Mouse (Mus musculus): ENCODE data around the gene Lrg1. TPM values are rescaled to one million over a fixed set of nuclear protein-coding genes. Genes with fewer than 3 reads are reported as not detected.

Gene Lrg1
- total and polyA plus RNA-seq, 3 experiments: not detected

DNA sequence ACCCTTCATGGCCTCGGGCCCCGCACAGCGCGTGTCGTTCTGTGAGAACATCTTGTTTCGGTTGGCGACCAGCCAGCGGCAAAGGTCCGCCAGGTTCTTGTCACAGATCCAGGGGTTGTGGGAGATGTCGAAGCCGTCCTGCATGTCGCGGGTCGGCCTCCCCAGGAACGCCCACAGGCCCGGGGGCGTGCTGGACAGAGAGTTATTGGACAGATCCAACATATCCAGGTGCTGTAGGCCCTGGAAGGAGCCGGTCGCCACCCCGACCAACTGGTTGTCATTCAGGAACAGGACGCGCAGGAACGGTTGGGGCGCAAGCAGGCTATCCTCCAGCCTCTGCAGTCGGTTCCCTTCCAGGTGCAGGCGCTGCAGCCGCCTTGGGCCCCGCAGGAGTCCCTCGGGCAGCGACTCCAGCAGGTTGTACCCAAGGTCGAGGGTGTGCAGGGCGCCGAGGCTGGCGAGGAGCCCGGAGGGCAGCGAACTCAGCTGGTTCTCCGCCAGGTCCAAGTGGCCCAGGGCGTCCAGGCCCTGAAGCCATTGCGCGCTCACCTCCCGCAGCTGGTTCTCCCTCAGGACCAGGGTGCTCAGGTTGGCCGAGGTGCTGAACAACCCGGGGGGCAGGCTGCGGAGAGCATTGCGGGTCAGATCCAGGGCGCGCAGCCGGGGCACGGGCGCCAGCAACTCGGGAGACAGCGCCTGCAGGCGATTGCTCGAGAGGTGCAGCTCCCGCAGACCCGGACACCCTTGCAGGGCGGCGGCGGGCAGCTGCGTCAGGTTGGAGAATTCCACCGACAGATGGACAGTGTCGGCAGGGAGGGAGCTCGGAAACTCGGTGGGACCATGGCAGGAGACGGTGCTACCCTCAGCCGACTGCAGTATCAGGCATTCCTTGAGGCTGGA is 1.6 kb downstream of the Lrg1 start:
- H3K36me3 ChIP-seq (replicated peaks in 1 of 2; ENCODE audit: control insufficient read depth in 1 of 2, insufficient read depth in 1 of 2, low read length in 1 of 2): peaks cover 0 to 12% of the 10 kb centered on the region in 2 experiments
- no peak for TF ChIP-seq ZNF384 (IDR thresholded peaks at IDR 0.05; ENCODE audit: low read depth, low read length)
- no peak for TF ChIP-seq ZKSCAN1 (IDR thresholded peaks at IDR 0.05; ENCODE audit: borderline replicate concordance, low read depth, low read length)
- TF ChIP-seq JUN (IDR thresholded peaks at IDR 0.05; ENCODE audit: insufficient read depth, low read depth, low read length): no peak
- no peak for TF ChIP-seq BHLHE40 (IDR thresholded peaks at IDR 0.05; ENCODE audit: low read depth, low read length)
- no peak for TF ChIP-seq JUND (conservative IDR thresholded peaks at IDR 0.05; ENCODE audit: low read depth, low read length)
- H3K4me1 ChIP-seq (ENCODE audit: control insufficient read depth in 1 of 2, insufficient read depth in 2 of 2): 0 out of 4 replicates have a peak, but pooled peaks cover 0 to 2% of the 10 kb centered on the region in 2 experiments
- H3K9ac ChIP-seq (ENCODE audit: insufficient read depth, low read depth): no peak overlapping the region
- no peak overlapping the region for H3K4me3 ChIP-seq (replicated peaks in 1 of 3; ENCODE audit: low read depth in 2 of 3, low read length in 2 of 3, poor library complexity in 1 of 3)
- H3K4me2 ChIP-seq (ENCODE audit: insufficient read depth, low read depth, poor library complexity, severe bottlenecking): no peak overlapping the region
- peaks cover 20% of the 10 kb centered on the region for H3K9me3 ChIP-seq (replicated peaks; ENCODE audit: low read length)
- in situ Hi-C loops (cut with MboI; ENCODE audit: low pct_ligation_motif_present, low pct_unique_long_range_greater_than_20kb, low sequenced_read_pairs) (loop anchor here (5.0 kb wide), 1 partner anchor 38 kb away; no protein-coding TSS in a partner anchor), dilution Hi-C loops (cut with MboI; ENCODE audit: extremely low pct_ligation_motif_present, extremely low pct_unique_long_range_greater_than_20kb, low sequenced_read_pairs) (no loop called here)
- H3K27me3 ChIP-seq (replicated peaks): peaks cover 24% of the 10 kb centered on the region
- no peaks in the 10 kb centered on the region for H3K79me2 ChIP-seq (replicated peaks; ENCODE audit: control insufficient read depth, extremely low read depth, insufficient read depth, poor library complexity, severe bottlenecking)
- H3K27ac ChIP-seq (ENCODE audit: insufficient read depth, low read depth): no peak overlapping the region
- no peak for DNase-seq (ENCODE audit: extremely low read depth)

GRCm38 (mm10) chr17:56119431-56119830 is 2.4 kb downstream of the Lrg1 start:
- no peak overlapping the region for H3K4me3 ChIP-seq (replicated peaks in 1 of 3; ENCODE audit: low read depth in 2 of 3, low read length in 2 of 3, poor library complexity in 1 of 3)
- H3K4me2 ChIP-seq (ENCODE audit: insufficient read depth, low read depth, poor library complexity, severe bottlenecking): no peak overlapping the region
- H3K4me1 ChIP-seq (ENCODE audit: control insufficient read depth in 1 of 2, insufficient read depth in 2 of 2): 0 out of 4 replicates have a peak, but pooled peaks cover 0 to 2% of the 10 kb centered on the region in 2 experiments
- H3K36me3 ChIP-seq (replicated peaks in 1 of 2; ENCODE audit: control insufficient read depth in 1 of 2, insufficient read depth in 1 of 2, low read length in 1 of 2): peaks cover 0 to 10% of the 10 kb centered on the region in 2 experiments
- DNase-seq (ENCODE audit: extremely low read depth): no peak
- dilution Hi-C loops (cut with MboI; ENCODE audit: extremely low pct_ligation_motif_present, extremely low pct_unique_long_range_greater_than_20kb, low sequenced_read_pairs): no loop called here
- H3K79me2 ChIP-seq (replicated peaks; ENCODE audit: control insufficient read depth, extremely low read depth, insufficient read depth, poor library complexity, severe bottlenecking): no peaks in the 10 kb centered on the region
- TF ChIP-seq MAFK (IDR thresholded peaks at IDR 0.05; ENCODE audit: insufficient replicate concordance, low read length) (no peak), POLR2AphosphoS2 (IDR thresholded peaks at IDR 0.05; ENCODE audit: low read depth, low read length) (no peak), JUN (IDR thresholded peaks at IDR 0.05; ENCODE audit: insufficient read depth, low read depth, low read length) (no peak), KAT2A (IDR thresholded peaks at IDR 0.05; ENCODE audit: insufficient replicate concordance, low read length) (no peak), MAX (IDR thresholded peaks at IDR 0.05; ENCODE audit: low read length) (no peak), ZKSCAN1 (IDR thresholded peaks at IDR 0.05; ENCODE audit: borderline replicate concordance, low read depth, low read length) (no peak), USF2 (conservative IDR thresholded peaks at IDR 0.05; ENCODE audit: low read depth, low read length) (no peak), SIN3A (IDR thresholded peaks at IDR 0.05; ENCODE audit: low read length) (no peak), TBP (conservative IDR thresholded peaks at IDR 0.05; ENCODE audit: low read depth, low read length) (no peak), NRF1 (IDR thresholded peaks at IDR 0.05; ENCODE audit: low read depth, low read length) (no peak), RAD21 (IDR thresholded peaks at IDR 0.05; ENCODE audit: low read depth, low read length) (no peak), ETS1 (conservative IDR thresholded peaks at IDR 0.05; ENCODE audit: low read depth, low read length) (no peak), NELFE (IDR thresholded peaks at IDR 0.05; ENCODE audit: low read depth, low read length) (no peak), POLR2A (IDR thresholded peaks at IDR 0.05; ENCODE audit: low read depth, low read length) (no peak), E2F4 (IDR thresholded peaks at IDR 0.05; ENCODE audit: insufficient replicate concordance, low read depth, low read length) (no peak), MEF2A (IDR thresholded peaks at IDR 0.05; ENCODE audit: borderline replicate concordance, low read depth, low read length) (no peak), ELF1 (IDR thresholded peaks at IDR 0.05; ENCODE audit: low read depth, low read length) (no peak), USF1 (IDR thresholded peaks at IDR 0.05; ENCODE audit: low read depth, low read length) (no peak), TCF12 (IDR thresholded peaks at IDR 0.05; ENCODE audit: low read depth, low read length) (no peak)
- in situ Hi-C loops (cut with MboI; ENCODE audit: low pct_ligation_motif_present, low pct_unique_long_range_greater_than_20kb, low sequenced_read_pairs): loop anchor here (5.0 kb wide), 1 partner anchor 37 kb away; no protein-coding TSS in a partner anchor
- peaks cover 24% of the 10 kb centered on the region for H3K27me3 ChIP-seq (replicated peaks)
- no peak overlapping the region for H3K9ac ChIP-seq (ENCODE audit: insufficient read depth, low read depth)
- no peak overlapping the region for H3K27ac ChIP-seq (ENCODE audit: insufficient read depth, low read depth)
- H3K9me3 ChIP-seq (replicated peaks; ENCODE audit: low read length): peaks cover 20% of the 10 kb centered on the region

Measured in CH12.LX (cell line).